Mouse (Mus musculus): ENCODE measurements at regions not wholly inside any gene's neighbourhood (a gene's known extent, or its start where the extent isn't known, plus 50 kb on each side); places are given as distances from the start of the nearest gene placed in this dataset.
"Not testable (repeated sequence)": the region's sequence is repeated elsewhere in the genome, so short reads cannot be mapped to it uniquely, and the experiment has no call there.

- not testable (repeated sequence) for DNase-seq (ENCODE audit: low read depth)
These were observed 79.6 kb downstream of the Gm10715 start for GRCm38 (mm10) chr9:3116311-3116710.

GRCm38 (mm10) chr9:3161181-3161580, 124.5 kb downstream of the Gm10715 start:
- no peak for TF ChIP-seq POLR2A (IDR thresholded peaks at IDR 0.05; ENCODE audit: borderline replicate concordance, extremely low read depth, insufficient read depth, insufficient read length, poor library complexity, severe bottlenecking)
- TF ChIP-seq CTCF (IDR thresholded peaks at IDR 0.05; ENCODE audit: borderline replicate concordance, extremely low read depth, insufficient read depth, insufficient read length) = no peak
- no peak for DNase-seq (ENCODE audit: low read depth)

- TF ChIP-seq POLR2A (IDR thresholded peaks at IDR 0.05; ENCODE audit: borderline replicate concordance, extremely low read depth, insufficient read depth, insufficient read length, poor library complexity, severe bottlenecking) = no peak
- TF ChIP-seq CTCF (IDR thresholded peaks at IDR 0.05; ENCODE audit: borderline replicate concordance, extremely low read depth, insufficient read depth, insufficient read length) = no peak
- DNase-seq (ENCODE audit: low read depth) = no peak
These were observed 147.7 kb downstream of the Gm10715 start for GRCm38 (mm10) chr9:3184343-3184742.

- no peak for TF ChIP-seq CTCF (IDR thresholded peaks at IDR 0.05; ENCODE audit: borderline replicate concordance, extremely low read depth, insufficient read depth, insufficient read length)
- TF ChIP-seq POLR2A (IDR thresholded peaks at IDR 0.05; ENCODE audit: borderline replicate concordance, extremely low read depth, insufficient read depth, insufficient read length, poor library complexity, severe bottlenecking) = no peak
These were observed 135.6 kb upstream of the Alkbh8 start for GRCm38 (mm10) chr9:3199151-3200018.

GRCm38 (mm10) chr9:3200019-3200347, 135.0 kb upstream of the Alkbh8 start:
- not testable (repeated sequence) for DNase-seq (ENCODE audit: low read depth)

More at GRCm38 (mm10) chr9:3199151-3200018, 135.6 kb upstream of the Alkbh8 start:
- DNase-seq (ENCODE audit: low read depth) = no peak

- DNase-seq (ENCODE audit: low read depth) = not testable (repeated sequence)
These were observed 126.8 kb upstream of the Alkbh8 start for GRCm38 (mm10) chr9:3208120-3208519.

- TF ChIP-seq POLR2A (IDR thresholded peaks at IDR 0.05; ENCODE audit: borderline replicate concordance, extremely low read depth, insufficient read depth, insufficient read length, poor library complexity, severe bottlenecking) = no peak
- no peak for TF ChIP-seq CTCF (IDR thresholded peaks at IDR 0.05; ENCODE audit: borderline replicate concordance, extremely low read depth, insufficient read depth, insufficient read length)
- DNase-seq (ENCODE audit: low read depth) = peak; percentile 73
These were observed 76.3 kb upstream of the Alkbh8 start for GRCm38 (mm10) chr9:3258396-3259300.

- TF ChIP-seq POLR2A (IDR thresholded peaks at IDR 0.05; ENCODE audit: borderline replicate concordance, extremely low read depth, insufficient read depth, insufficient read length, poor library complexity, severe bottlenecking) (no peak), CTCF (IDR thresholded peaks at IDR 0.05; ENCODE audit: borderline replicate concordance, extremely low read depth, insufficient read depth, insufficient read length) (no peak)
- DNase-seq (ENCODE audit: low read depth) = peak; percentile 28
These were observed 74.8 kb upstream of the Alkbh8 start for GRCm38 (mm10) chr9:3260181-3260580.

- TF ChIP-seq CTCF (IDR thresholded peaks at IDR 0.05; ENCODE audit: borderline replicate concordance, extremely low read depth, insufficient read depth, insufficient read length) = no peak
- no peak for TF ChIP-seq POLR2A (IDR thresholded peaks at IDR 0.05; ENCODE audit: borderline replicate concordance, extremely low read depth, insufficient read depth, insufficient read length, poor library complexity, severe bottlenecking)
- no peak for DNase-seq (ENCODE audit: low read depth)
These were observed 74.1 kb upstream of the Alkbh8 start for GRCm38 (mm10) chr9:3260860-3261259.

GRCm38 (mm10) chr9:3264467-3264866, 70.5 kb upstream of the Alkbh8 start:
- TF ChIP-seq CTCF (IDR thresholded peaks at IDR 0.05; ENCODE audit: borderline replicate concordance, extremely low read depth, insufficient read depth, insufficient read length) (no peak), POLR2A (IDR thresholded peaks at IDR 0.05; ENCODE audit: borderline replicate concordance, extremely low read depth, insufficient read depth, insufficient read length, poor library complexity, severe bottlenecking) (no peak)
- DNase-seq (ENCODE audit: low read depth) = no peak

GRCm38 (mm10) chr9:3280496-3280895, 54.4 kb upstream of the Alkbh8 start:
- DNase-seq (ENCODE audit: low read depth) = not testable (repeated sequence)

GRCm38 (mm10) chr9:3281906-3282305, 53.0 kb upstream of the Alkbh8 start:
- not testable (repeated sequence) for DNase-seq (ENCODE audit: low read depth)

GRCm38 (mm10) chr9:3283381-3283780, 51.6 kb upstream of the Alkbh8 start:
- DNase-seq (ENCODE audit: low read depth) = not testable (repeated sequence)

All from brain, embryonic 14.5 days (tissue).